Mouse (Mus musculus) stomach, embryonic 16.5 days (tissue): ENCODE measurements around the gene Zfp52. TPM values are rescaled to one million over a fixed set of nuclear protein-coding genes. Genes with fewer than 3 reads are reported as not detected.
A peak's percentile ranks its signal among the peaks of the same experiment; 100 is the strongest.

Source experiments
- ATAC-seq: fragments of 200-750 bp; cut with Nextera tagmentation; 2 replicates; pipeline ENCODE4 v1.8.0; 2017; ENCODE audit warnings: moderate number of reproducible peaks, moderate TSS enrichment; ENCODE audit not compliant: insufficient read depth, low FRiP score
- H3K27ac ChIP-seq: fragments of 300-500 bp; sonication (generic); 2 replicates; pipeline ENCODE4 v1.5.1; 2014; ENCODE audit warnings: low read length
- H3K27me3 ChIP-seq: fragments of 300-500 bp; sonication (generic); 2 replicates; pipeline ENCODE4 v1.6.1; 2014; ENCODE audit warnings: low read length, control low read depth, mixed read lengths; ENCODE audit not compliant: control insufficient read depth, insufficient read depth
- H3K36me3 ChIP-seq: fragments of 300-500 bp; sonication (generic); 2 replicates; pipeline ENCODE4 v1.6.1; 2014; ENCODE audit warnings: low read length; ENCODE audit not compliant: control insufficient read depth, insufficient read depth
- H3K4me1 ChIP-seq: fragments of 300-500 bp; sonication (generic); 2 replicates; pipeline ENCODE4 v1.6.1; 2014; ENCODE audit warnings: low read length, control low read depth, mixed read lengths; ENCODE audit not compliant: control insufficient read depth, insufficient read depth
- H3K4me2 ChIP-seq: fragments of 300-500 bp; sonication (generic); 2 replicates; pipeline ENCODE4 v1.6.1; 2014; ENCODE audit warnings: low read depth, low read length, mixed read lengths
- H3K4me3 ChIP-seq: fragments of 300-500 bp; sonication (generic); replicated peaks from 2 replicates; pipeline ENCODE4 v1.5.1; 2014; ENCODE audit warnings: mild to moderate bottlenecking, low read length
- H3K9ac ChIP-seq: fragments of 300-500 bp; sonication (generic); 2 replicates; pipeline ENCODE4 v1.6.1; 2014; ENCODE audit warnings: low read length
- H3K9me3 ChIP-seq: fragments of 300-500 bp; sonication (generic); replicated peaks from 2 replicates; pipeline ENCODE4 v1.6.1; 2016; ENCODE audit warnings: low read length, control low read depth; ENCODE audit not compliant: control insufficient read depth
- WGBS: fragments of 180-500 bp; shearing (Covaris S2); extraction: QIAGEN DNeasy Blood & Tissue Kit; methylation state at CpG from one replicate; pipeline ENCODE4 v1.1.7; 2014; 5-methylcytosine and 5-hydroxymethylcytosine counted together
- polyA plus RNA-seq: library from polyadenylated mRNA; unstranded; fragments of >200 nt; fragmentation: Nextera tagmentation; extraction: Ambion mirVana; gene quantifications from 2 replicates; pipeline ENCODE4 v1.2.1, GENCODE M21; 2015

Zfp52 gene
- polyA plus RNA-seq, result 5.8 and 6.6 TPM in 2 replicates

DNA sequence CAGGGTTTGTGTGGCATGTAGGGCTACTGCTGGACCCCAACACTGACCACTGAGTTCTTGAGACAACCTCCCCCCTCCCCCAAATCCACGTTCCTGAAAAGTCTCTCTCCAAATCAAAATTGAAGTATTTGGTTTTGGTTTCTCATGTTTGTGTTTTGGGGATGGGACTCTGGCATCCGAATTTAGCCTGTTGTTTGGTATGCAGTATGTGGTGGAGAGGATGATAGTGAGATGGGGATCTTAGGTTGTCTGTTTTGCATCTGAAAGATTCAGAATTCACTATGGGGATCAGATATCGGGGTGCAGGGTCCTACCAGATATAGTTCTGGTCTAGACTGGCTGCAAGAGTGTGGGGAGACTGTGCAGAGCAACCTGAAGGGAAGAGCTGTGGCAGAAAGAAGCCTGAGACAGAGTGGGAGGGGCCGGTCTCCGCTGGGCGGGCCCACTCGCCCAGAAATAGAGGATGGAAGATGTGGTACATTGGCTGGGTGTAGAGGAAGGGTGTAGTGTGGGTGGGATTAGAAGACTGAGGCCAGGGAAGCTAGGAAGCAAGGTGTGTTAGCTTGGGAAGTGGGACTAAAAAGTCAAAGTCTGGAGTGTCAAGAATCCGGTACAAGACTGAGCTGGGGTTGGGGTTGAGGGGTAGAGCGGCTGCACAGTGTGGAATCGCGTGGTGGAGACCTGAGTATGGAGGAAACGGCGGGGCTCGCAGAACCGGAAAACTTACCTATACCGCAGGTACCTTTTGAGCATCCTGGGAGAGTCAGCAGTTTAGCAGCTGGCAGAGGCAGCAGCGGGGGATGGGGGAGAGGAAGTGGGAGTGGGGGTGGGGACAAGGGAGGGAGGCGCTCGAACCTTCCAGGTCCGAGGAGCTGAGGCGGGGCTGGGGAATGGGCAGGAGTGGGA is at the start of gene Zfp52:
Zfp52 (plus strand) TSS at position 444 of the 906 bp plus-strand sequence.
- peak within 1 kb of the TSS; percentile 88 for H3K4me2 ChIP-seq
- peaks cover 13% of the 10 kb centered on the region for H3K4me1 ChIP-seq
- no peaks in the 10 kb centered on the region for H3K9me3 ChIP-seq
- peak within 1 kb of the TSS; percentile 68 for H3K4me3 ChIP-seq
- H3K27ac ChIP-seq, result peak within 1 kb of the TSS; percentile 71
- no peaks in the 10 kb centered on the region for H3K27me3 ChIP-seq
- 3% methylated on average over 21 of the region's 21 CpGs for WGBS
- H3K9ac ChIP-seq, result peak within 1 kb of the TSS; percentile 75
- peak; percentile 79 for ATAC-seq
- H3K36me3 ChIP-seq, result no peaks in the 10 kb centered on the region

DNA sequence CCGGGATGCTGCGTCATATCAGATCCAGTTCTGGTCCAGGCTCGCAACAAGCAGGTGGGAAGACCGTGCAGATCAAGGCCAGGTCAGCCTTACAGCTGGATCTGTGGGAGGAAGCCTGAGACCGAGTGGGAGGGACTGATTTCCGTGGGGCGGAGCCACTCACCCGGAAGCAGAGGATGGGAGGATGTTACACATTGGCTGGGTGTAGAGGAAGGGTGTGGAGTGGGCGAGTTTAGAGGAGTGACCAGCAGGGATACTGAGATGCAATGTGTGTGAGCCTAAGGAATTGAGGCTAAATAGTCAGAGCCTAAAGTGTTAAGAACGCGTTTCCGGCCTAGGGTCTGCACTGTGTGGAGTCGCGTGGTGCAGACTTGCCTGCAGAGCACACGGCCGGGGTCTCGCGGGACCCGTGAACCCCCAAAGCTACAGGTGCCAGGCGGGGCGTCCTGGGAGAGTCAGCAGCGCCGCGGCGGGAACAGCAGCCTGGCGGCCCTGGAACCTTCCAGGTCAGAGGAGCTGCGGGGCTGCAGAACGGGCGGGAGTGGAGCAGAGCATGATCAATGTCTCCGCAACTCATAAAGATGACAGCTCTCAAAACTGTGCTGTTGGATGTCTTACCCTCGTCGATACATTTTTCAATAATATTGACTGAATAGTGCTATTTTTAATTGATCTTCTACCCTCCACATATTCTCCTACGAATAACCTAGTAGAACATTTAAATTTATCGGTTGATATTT is 46.4 kb upstream of the Zfp52 start, which contains the start of gene Zfp53:
Zfp53 (plus strand) TSS at position 239 of the 740 bp plus-strand sequence.
- Histone ChIP-seq H3K9ac (peak within 1 kb of the TSS; percentile 89), H3K27ac (peak within 1 kb of the TSS; percentile 91), H3K27me3 (no peaks in the 10 kb centered on the region), H3K4me2 (peak within 1 kb of the TSS; percentile 62), H3K36me3 (no peaks in the 10 kb centered on the region; the same call in 1 of the 2 replicates), H3K4me1 (peaks cover 10% of the 10 kb centered on the region; the same call in 1 of the 2 replicates), H3K4me3 (peak within 1 kb of the TSS; percentile 93), H3K9me3 (no peaks in the 10 kb centered on the region)
- peak; percentile 100 for ATAC-seq
- WGBS, result under 1% methylated on average over 34 of the region's 34 CpGs

DNA sequence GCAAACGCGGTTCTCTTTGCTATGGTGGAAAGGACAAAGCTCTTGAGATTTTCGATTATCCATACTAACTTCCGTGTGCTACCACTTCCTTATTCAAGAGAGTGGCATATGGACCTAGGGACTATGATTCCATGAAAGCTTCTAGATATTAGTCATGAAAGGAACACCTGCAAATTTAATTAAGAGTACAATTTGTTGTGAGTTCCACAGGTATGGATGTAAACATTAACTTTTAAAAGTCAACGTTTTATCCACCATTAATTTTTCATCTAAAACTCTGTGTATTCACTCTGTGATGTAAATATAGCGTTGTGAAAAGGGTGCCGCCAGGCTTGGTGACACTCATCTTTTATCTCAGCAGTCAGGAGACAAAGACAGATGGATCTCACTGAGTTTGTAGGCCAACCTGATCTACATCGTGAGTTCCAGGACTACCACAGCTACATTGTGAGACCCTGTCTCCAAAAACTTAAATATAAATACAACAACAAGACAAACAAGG is 45.8 kb upstream of the Zfp52 start:
- no peaks in the 10 kb centered on the region; the same call in 1 of the 2 replicates for H3K36me3 ChIP-seq
- H3K4me3 ChIP-seq, result peak overlapping the region; percentile 93
- peak overlapping the region; percentile 89 for H3K9ac ChIP-seq
- no peaks in the 10 kb centered on the region for H3K27me3 ChIP-seq
- no peak for ATAC-seq
- WGBS, result 2% methylated on average over 8 of the region's 8 CpGs
- H3K4me1 ChIP-seq, result peaks cover 10% of the 10 kb centered on the region; the same call in 1 of the 2 replicates
- H3K27ac ChIP-seq, result peak overlapping the region; percentile 91; the same call in 1 of the 2 replicates
- H3K9me3 ChIP-seq, result no peaks in the 10 kb centered on the region
- peak overlapping the region; percentile 62 for H3K4me2 ChIP-seq

DNA sequence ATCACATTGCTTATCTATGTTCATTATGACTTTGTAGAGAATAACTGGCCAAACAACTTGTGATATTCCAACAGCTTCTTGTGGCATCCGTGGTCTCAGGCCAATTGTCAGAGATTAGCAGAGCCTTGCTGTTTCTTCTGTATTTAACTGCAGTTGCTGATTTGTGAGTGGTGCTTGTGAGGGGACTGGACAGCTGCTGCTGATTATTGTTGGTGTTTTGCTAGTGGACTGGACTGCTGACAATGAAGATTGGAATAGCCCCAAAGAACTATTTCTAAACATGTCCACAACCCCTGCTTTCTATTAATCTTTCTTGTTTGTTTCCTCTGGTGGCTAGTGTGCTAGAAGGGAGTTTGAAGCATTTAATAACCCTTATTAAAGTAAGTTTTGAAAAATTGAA is 34.0 kb upstream of the Zfp52 start:
- Histone ChIP-seq H3K4me3 (no peak overlapping the region), H3K27me3 (no peaks in the 10 kb centered on the region), H3K9me3 (no peaks in the 10 kb centered on the region), H3K36me3 (no peaks in the 10 kb centered on the region), H3K9ac (no peak overlapping the region), H3K4me1 (no peaks in the 10 kb centered on the region), H3K27ac (no peak overlapping the region), H3K4me2 (no peak overlapping the region)
- WGBS, result 77% methylated on average over 1 of the region's 1 CpGs
- no peak for ATAC-seq

DNA sequence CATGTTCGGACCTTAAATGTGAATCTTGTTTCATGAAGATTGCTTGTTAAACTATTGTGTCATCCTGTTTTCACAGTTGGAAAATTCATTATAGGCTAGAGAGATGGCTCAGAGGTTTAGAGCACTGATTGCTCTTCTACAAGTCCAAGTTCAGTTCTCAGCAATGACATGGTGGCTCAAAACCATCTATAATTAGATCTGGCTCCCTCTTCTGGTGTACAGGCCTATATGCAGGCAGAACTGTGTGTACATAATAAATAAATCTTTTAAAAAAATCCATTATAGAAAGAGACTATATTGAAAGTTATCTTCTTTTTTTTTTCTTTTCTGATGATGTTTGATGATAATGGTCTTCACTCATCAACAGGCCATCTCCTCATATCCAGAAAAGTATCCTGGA is 30.8 kb upstream of the Zfp52 start:
- Histone ChIP-seq H3K27me3 (no peaks in the 10 kb centered on the region), H3K4me1 (no peaks in the 10 kb centered on the region), H3K4me2 (no peak overlapping the region), H3K36me3 (peaks cover 6% of the 10 kb centered on the region; the same call in 1 of the 2 replicates), H3K27ac (no peak overlapping the region), H3K4me3 (no peak overlapping the region), H3K9ac (no peak overlapping the region), H3K9me3 (no peaks in the 10 kb centered on the region)
- 95% methylated on average over 1 of the region's 1 CpGs for WGBS
- ATAC-seq, result no peak

DNA sequence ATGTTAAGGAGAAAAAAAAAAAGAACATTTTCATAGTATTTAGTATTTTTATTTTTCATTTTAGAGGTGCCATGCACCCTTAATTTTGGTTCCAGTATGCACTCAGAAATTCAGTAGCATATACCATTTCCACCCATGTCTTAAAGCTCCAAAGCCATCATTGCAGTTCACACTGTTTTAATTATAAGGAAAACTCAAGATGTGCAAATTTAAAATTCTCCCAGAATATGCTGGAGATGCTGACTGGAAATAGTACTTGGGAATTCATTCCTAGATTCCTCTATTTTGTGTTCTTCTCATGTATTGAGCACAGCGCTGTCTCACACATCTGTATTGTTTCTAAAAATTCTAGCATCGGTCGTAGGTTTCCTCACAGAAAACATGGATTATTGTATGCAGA is 29.1 kb upstream of the Zfp52 start:
- no peak overlapping the region for H3K27ac ChIP-seq
- H3K36me3 ChIP-seq, result peaks cover 6% of the 10 kb centered on the region; the same call in 1 of the 2 replicates
- no peaks in the 10 kb centered on the region for H3K4me1 ChIP-seq
- no peaks in the 10 kb centered on the region for H3K27me3 ChIP-seq
- H3K9me3 ChIP-seq, result no peaks in the 10 kb centered on the region
- ATAC-seq, result no peak
- 98% methylated on average over 3 of the region's 3 CpGs for WGBS
- H3K4me3 ChIP-seq, result no peak overlapping the region
- H3K9ac ChIP-seq, result no peak overlapping the region
- no peak overlapping the region for H3K4me2 ChIP-seq

DNA sequence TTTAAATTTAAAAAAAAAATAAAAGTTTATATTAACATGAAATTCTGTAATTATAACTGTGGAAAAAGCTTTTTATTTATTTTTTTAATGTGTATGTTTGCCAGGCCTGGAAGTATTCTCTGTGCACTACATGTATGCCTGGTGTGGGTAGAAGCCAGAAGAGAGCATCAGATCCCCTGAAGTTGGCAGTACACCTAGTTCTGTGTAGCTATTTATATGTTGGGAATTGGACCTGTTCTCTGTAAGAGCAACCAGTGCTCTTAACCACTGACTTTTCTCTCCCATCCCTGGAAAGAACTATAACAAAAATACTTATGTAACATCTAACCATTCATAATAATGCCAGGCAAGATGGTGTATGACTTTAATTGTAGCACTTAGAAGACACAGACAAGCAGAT is 25.6 kb upstream of the Zfp52 start:
- H3K9me3 ChIP-seq, result no peaks in the 10 kb centered on the region
- no peak overlapping the region for H3K4me2 ChIP-seq
- no peaks in the 10 kb centered on the region for H3K4me1 ChIP-seq
- H3K27me3 ChIP-seq, result no peaks in the 10 kb centered on the region
- H3K36me3 ChIP-seq, result peaks cover 10% of the 10 kb centered on the region; the same call in 1 of the 2 replicates
- H3K4me3 ChIP-seq, result no peak overlapping the region
- H3K27ac ChIP-seq, result no peak overlapping the region
- no peak overlapping the region for H3K9ac ChIP-seq
- no peak for ATAC-seq

DNA sequence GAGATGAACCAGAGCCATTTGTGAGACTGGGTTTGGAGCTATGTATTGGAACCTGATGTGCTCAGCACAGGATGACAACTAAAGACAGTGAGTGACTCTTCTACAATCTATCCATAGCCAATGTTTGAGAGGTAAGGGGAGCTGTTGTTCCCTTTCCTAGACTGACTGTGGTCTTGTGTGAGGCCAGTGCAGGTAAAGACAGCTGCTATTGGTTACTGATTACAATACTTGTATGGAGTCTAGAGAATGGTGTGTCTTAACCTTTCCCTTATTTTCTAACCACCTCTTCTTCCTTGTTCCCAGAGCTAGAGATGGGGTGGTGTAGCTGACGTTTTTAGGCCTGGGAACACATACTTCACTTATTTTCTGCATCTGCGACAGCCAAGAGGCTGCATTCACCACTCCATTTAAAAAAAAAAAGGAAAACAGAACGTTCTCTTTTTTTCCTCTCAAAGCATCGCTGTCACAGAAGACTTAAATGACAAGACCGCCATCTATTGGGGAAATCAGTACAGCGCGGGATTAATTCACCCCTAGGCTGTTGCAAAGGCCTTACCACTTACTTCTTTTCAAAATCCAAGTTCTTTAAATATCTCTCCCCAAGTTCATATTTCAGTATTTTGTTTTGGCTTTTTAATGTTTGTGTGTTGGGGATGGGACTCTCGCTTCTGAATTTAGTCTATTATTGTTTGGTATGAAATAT is 19.8 kb upstream of the Zfp52 start:
- Histone ChIP-seq H3K9ac (peak overlapping the region; percentile 77), H3K27ac (peak overlapping the region; percentile 97), H3K4me1 (peaks cover 4% of the 10 kb centered on the region), H3K4me3 (peak overlapping the region; percentile 60), H3K4me2 (peak overlapping the region; percentile 90), H3K36me3 (0 out of 2 replicates have a peak, but pooled peaks cover 4% of the 10 kb centered on the region), H3K27me3 (no peaks in the 10 kb centered on the region), H3K9me3 (no peaks in the 10 kb centered on the region)
- ATAC-seq, result no peak
- WGBS, result 2% methylated on average over 8 of the region's 8 CpGs
